Mouse (Mus musculus): Measurements from ENCODE around the gene Tmem184b. TPM values are rescaled to one million over a fixed set of nuclear protein-coding genes. Genes with fewer than 3 reads are reported as not detected.

Tmem184b gene
- polyA plus RNA-seq, 1 experiment: 74.2 TPM

GRCm38 (mm10) chr15:79368861-79369440 lies 34.4 kb downstream of the Tmem184b start:
- no peaks in the 10 kb centered on the region for H3K27me3 ChIP-seq (ENCODE audit: control insufficient read depth, insufficient read depth, insufficient read length)
- H3ac ChIP-seq (ENCODE audit: control insufficient read depth, insufficient read length, low read depth): no peak overlapping the region
- no peaks in the 10 kb centered on the region for H3K79me2 ChIP-seq (ENCODE audit: control insufficient read depth, insufficient read depth)
- H3K79me3 ChIP-seq (ENCODE audit: low read depth): no peaks in the 10 kb centered on the region
- no peak overlapping the region for H3K4me3 ChIP-seq (ENCODE audit: insufficient read depth, poor library complexity, severe bottlenecking)
- TF ChIP-seq MYOD1 (IDR thresholded peaks at IDR 0.05; ENCODE audit: control insufficient read depth, insufficient read length, low read depth) (no peak), CEBPB (IDR thresholded peaks at IDR 0.05; ENCODE audit: low read depth) (no peak), CTCF (IDR thresholded peaks at IDR 0.05; ENCODE audit: control insufficient read depth, insufficient read depth, insufficient read length) (no peak), USF1 (IDR thresholded peaks at IDR 0.05; ENCODE audit: low read depth) (no peak), MYOG (IDR thresholded peaks at IDR 0.05; ENCODE audit: control insufficient read depth, extremely low read depth, insufficient read length) (no peak), FOSL1 (IDR thresholded peaks at IDR 0.05; ENCODE audit: insufficient read depth, low read length, poor library complexity, severe bottlenecking) (no peak)
- peaks cover 45% of the 10 kb centered on the region for H3K36me3 ChIP-seq (ENCODE audit: control insufficient read depth, insufficient read depth)

DNA sequence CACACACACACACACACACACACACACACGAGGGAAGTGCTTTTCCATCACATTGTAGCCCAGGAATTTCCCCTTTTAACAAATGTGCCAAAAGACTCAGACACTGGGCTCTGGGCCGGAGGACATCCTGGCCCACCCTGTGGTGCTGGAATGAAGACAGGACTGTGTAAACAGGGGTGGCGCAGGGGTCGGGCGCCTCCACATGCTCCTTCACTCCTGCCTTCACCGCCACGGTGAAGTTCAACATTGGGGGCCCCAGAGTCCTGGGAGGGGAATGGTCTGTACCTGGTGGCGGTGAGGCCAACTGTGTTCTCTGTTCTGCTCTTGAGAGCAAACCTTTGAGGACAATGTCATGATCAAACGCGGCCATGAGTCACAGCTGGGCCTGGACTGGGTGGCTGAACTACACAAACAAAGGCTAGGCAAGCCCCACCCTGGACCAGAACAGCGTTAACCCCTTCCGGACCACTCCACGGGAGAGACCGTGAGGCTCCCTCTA lies 35.0 kb downstream of the Tmem184b start:
- no peaks in the 10 kb centered on the region for H3K27me3 ChIP-seq (ENCODE audit: control insufficient read depth, insufficient read depth, insufficient read length)
- H3K79me2 ChIP-seq (ENCODE audit: control insufficient read depth, insufficient read depth): no peaks in the 10 kb centered on the region
- no peak for TF ChIP-seq USF1 (IDR thresholded peaks at IDR 0.05; ENCODE audit: low read depth)
- no peak for TF ChIP-seq MYOG (IDR thresholded peaks at IDR 0.05; ENCODE audit: control insufficient read depth, extremely low read depth, insufficient read length)
- TF ChIP-seq MAX (IDR thresholded peaks at IDR 0.05): no peak
- no peak for TF ChIP-seq CTCF (IDR thresholded peaks at IDR 0.05; ENCODE audit: control insufficient read depth, insufficient read depth, insufficient read length)
- TF ChIP-seq CEBPB (IDR thresholded peaks at IDR 0.05; ENCODE audit: low read depth): no peak
- no peak for TF ChIP-seq MYOD1 (IDR thresholded peaks at IDR 0.05; ENCODE audit: control insufficient read depth, insufficient read length, low read depth)
- no peak for TF ChIP-seq FOSL1 (IDR thresholded peaks at IDR 0.05; ENCODE audit: insufficient read depth, low read length, poor library complexity, severe bottlenecking)
- H3K79me3 ChIP-seq (ENCODE audit: low read depth): no peaks in the 10 kb centered on the region
- no peak overlapping the region for H3ac ChIP-seq (ENCODE audit: control insufficient read depth, insufficient read length, low read depth)
- H3K36me3 ChIP-seq (ENCODE audit: control insufficient read depth, insufficient read depth): peaks cover 44% of the 10 kb centered on the region
- H3K4me3 ChIP-seq (ENCODE audit: insufficient read depth, poor library complexity, severe bottlenecking): no peak overlapping the region

DNA sequence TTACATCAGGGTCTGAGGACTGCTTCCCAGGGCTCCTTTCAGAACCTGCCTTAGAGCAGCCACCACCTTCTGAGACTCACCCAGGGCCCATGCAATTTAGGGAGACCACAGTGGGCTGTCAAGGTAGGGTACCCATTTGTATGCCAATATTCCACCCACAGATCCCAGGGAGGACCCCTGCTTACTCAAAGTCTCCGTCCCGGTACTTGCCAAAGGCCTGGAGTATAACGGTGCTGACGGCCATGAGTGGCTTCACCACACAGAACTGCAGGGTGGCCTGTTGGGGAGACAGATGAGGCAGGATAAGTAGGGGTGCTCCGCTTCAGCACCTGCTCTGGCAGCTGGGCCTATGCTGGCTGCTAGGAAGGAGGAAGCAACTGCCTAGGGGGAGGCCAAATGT lies 37.0 kb downstream of the Tmem184b start:
- H3K27me3 ChIP-seq (ENCODE audit: control insufficient read depth, insufficient read depth, insufficient read length): no peaks in the 10 kb centered on the region
- TF ChIP-seq MYOD1 (IDR thresholded peaks at IDR 0.05; ENCODE audit: control insufficient read depth, insufficient read length, low read depth) (no peak), USF1 (IDR thresholded peaks at IDR 0.05; ENCODE audit: low read depth) (no peak), FOSL1 (IDR thresholded peaks at IDR 0.05; ENCODE audit: insufficient read depth, low read length, poor library complexity, severe bottlenecking) (no peak), MYOG (IDR thresholded peaks at IDR 0.05; ENCODE audit: control insufficient read depth, extremely low read depth, insufficient read length) (no peak), CTCF (IDR thresholded peaks at IDR 0.05; ENCODE audit: control insufficient read depth, insufficient read depth, insufficient read length) (no peak), MAX (IDR thresholded peaks at IDR 0.05) (no peak), CEBPB (IDR thresholded peaks at IDR 0.05; ENCODE audit: low read depth) (no peak)
- no peak overlapping the region for H3K4me3 ChIP-seq (ENCODE audit: insufficient read depth, poor library complexity, severe bottlenecking)
- no peaks in the 10 kb centered on the region for H3K79me2 ChIP-seq (ENCODE audit: control insufficient read depth, insufficient read depth)
- H3ac ChIP-seq (ENCODE audit: control insufficient read depth, insufficient read length, low read depth): no peak overlapping the region
- no peaks in the 10 kb centered on the region for H3K79me3 ChIP-seq (ENCODE audit: low read depth)
- H3K36me3 ChIP-seq (ENCODE audit: control insufficient read depth, insufficient read depth): peaks cover 55% of the 10 kb centered on the region

GRCm38 (mm10) chr15:79365068-79365467 lies 38.3 kb downstream of the Tmem184b start:
- Histone ChIP-seq H3K4me3 (ENCODE audit: insufficient read depth, poor library complexity, severe bottlenecking) (no peak overlapping the region), H3K36me3 (ENCODE audit: control insufficient read depth, insufficient read depth) (peaks cover 65% of the 10 kb centered on the region), H3K27me3 (ENCODE audit: control insufficient read depth, insufficient read depth, insufficient read length) (no peaks in the 10 kb centered on the region), H3K79me2 (ENCODE audit: control insufficient read depth, insufficient read depth) (no peaks in the 10 kb centered on the region), H3ac (ENCODE audit: control insufficient read depth, insufficient read length, low read depth) (no peak overlapping the region), H3K79me3 (ENCODE audit: low read depth) (no peaks in the 10 kb centered on the region)
- TF ChIP-seq MYOG (IDR thresholded peaks at IDR 0.05; ENCODE audit: control insufficient read depth, extremely low read depth, insufficient read length) (no peak), CEBPB (IDR thresholded peaks at IDR 0.05; ENCODE audit: low read depth) (no peak)

DNA sequence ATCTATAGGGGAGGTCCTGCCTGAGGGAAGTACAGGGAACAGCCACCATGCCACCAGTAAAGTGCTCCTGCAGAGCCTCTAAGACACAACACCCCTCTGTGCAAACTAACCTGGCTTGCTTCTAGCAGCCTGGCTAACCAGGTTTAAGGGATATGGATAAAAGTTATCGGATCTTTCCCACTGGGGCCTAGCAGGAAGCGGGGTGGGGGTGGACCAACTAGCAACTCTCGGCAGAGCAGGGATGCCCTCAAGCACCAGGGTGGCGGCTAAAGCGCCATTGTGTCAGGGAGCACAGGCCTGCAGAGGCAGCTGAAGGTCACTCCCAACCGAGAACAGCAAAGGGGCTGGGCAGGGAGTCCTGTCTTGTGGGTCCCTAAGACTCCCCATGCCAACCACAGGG lies 39.2 kb downstream of the Tmem184b start:
- no peaks in the 10 kb centered on the region for H3K79me3 ChIP-seq (ENCODE audit: low read depth)
- no peak overlapping the region for H3K4me3 ChIP-seq (ENCODE audit: insufficient read depth, poor library complexity, severe bottlenecking)
- no peaks in the 10 kb centered on the region for H3K79me2 ChIP-seq (ENCODE audit: control insufficient read depth, insufficient read depth)
- no peak for TF ChIP-seq CTCF (IDR thresholded peaks at IDR 0.05; ENCODE audit: control insufficient read depth, insufficient read depth, insufficient read length)
- no peak overlapping the region for H3ac ChIP-seq (ENCODE audit: control insufficient read depth, insufficient read length, low read depth)
- no peaks in the 10 kb centered on the region for H3K27me3 ChIP-seq (ENCODE audit: control insufficient read depth, insufficient read depth, insufficient read length)
- peaks cover 70% of the 10 kb centered on the region for H3K36me3 ChIP-seq (ENCODE audit: control insufficient read depth, insufficient read depth)

DNA sequence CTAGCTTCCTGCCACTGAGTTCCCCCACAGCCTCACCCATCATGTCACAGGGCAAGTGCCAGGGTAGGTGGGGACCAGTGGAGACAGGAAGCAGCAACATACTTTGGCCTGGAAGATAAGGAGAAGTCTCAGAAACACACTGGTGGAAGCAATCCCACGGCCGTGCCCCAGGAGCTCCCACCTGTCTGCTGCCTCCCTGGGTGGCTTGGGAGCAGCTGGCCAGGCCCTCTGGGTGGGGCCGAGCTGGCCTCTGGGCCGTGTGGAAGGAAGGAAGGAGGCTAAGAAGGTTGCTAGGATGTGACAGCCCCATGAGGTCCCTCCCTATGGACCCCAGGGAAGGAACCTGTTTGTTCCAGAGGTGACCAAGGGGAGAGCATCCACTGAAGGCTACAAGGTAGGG lies 42.3 kb downstream of the Tmem184b start:
- no peak for TF ChIP-seq CEBPB (IDR thresholded peaks at IDR 0.05; ENCODE audit: low read depth)
- TF ChIP-seq FOSL1 (IDR thresholded peaks at IDR 0.05; ENCODE audit: insufficient read depth, low read length, poor library complexity, severe bottlenecking): no peak
- TF ChIP-seq CTCF (IDR thresholded peaks at IDR 0.05; ENCODE audit: control insufficient read depth, insufficient read depth, insufficient read length): no peak
- TF ChIP-seq USF1 (IDR thresholded peaks at IDR 0.05; ENCODE audit: low read depth): no peak
- TF ChIP-seq MYOG (IDR thresholded peaks at IDR 0.05; ENCODE audit: control insufficient read depth, extremely low read depth, insufficient read length): no peak
- no peak for TF ChIP-seq MYOD1 (IDR thresholded peaks at IDR 0.05; ENCODE audit: control insufficient read depth, insufficient read length, low read depth)
- TF ChIP-seq MAX (IDR thresholded peaks at IDR 0.05): no peak
- H3K4me3 ChIP-seq (ENCODE audit: insufficient read depth, poor library complexity, severe bottlenecking): no peak overlapping the region
- peaks cover 2% of the 10 kb centered on the region for H3K79me3 ChIP-seq (ENCODE audit: low read depth)
- peaks cover 93% of the 10 kb centered on the region for H3K36me3 ChIP-seq (ENCODE audit: control insufficient read depth, insufficient read depth)
- peaks cover 11% of the 10 kb centered on the region for H3K79me2 ChIP-seq (ENCODE audit: control insufficient read depth, insufficient read depth)
- no peaks in the 10 kb centered on the region for H3K27me3 ChIP-seq (ENCODE audit: control insufficient read depth, insufficient read depth, insufficient read length)
- no peak overlapping the region for H3ac ChIP-seq (ENCODE audit: control insufficient read depth, insufficient read length, low read depth)
